Mouse (Mus musculus): ENCODE results near the gene Card19.
A peak's percentile ranks its signal among the peaks of the same experiment; 100 is the strongest.

DNA sequence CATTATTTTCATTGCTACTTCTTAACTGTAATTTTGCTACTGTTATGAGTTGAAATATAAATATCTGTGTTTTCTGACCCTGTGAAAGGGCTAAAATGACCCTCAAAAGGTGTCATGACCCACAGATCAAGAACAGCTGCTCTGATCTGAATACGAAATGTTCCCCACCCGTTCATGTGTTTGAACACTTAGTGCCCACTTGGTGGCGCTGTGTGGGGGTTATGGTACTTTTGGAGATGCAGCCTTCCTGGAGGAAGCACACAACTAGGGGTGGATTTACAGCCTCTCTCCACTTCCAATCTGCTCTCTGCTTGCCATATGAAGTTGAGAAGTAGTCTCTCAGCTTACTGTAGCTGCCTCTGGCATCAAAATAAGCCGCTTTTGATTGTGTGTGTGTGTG lies 18.9 kb upstream of the Card19 start:
- no peak for TF ChIP-seq EP300 (IDR thresholded peaks at IDR 0.05; ENCODE audit: insufficient read depth, low read depth, low read length)
- TF ChIP-seq CTCF (IDR thresholded peaks at IDR 0.05), result peak; percentile 11; the same call in 1 of the 2 replicates

All from heart, adult 2 months (tissue).